Mouse (Mus musculus) megakaryocyte, adult 5-6 weeks (primary cell): ENCODE measurements around the gene Slc38a6. TPM values are rescaled to one million over a fixed set of nuclear protein-coding genes. Genes with fewer than 3 reads are reported as not detected.

Source experiments
- ATAC-seq: 2 replicates; pipeline ENCODE4 v1.8.0; 2016; ENCODE audit warnings: mild to moderate bottlenecking, inconsistent platforms; ENCODE audit not compliant: poor library complexity, severe bottlenecking
- total RNA-seq, 2 experiments: library from RNA; stranded (forward) in 1 of 2; stranded (reverse) in 1 of 2; fragments of 153-499, 151-499 nt in 1 of 2; fragments of 221-1000, 200-1000 nt in 1 of 2; gene quantifications; 2 replicates each; pipeline versions ENCODE4 v1.2.3 to v1.2.4; 2015 to 2017

The Slc38a6 gene
- total RNA-seq, 2 experiments from 2014 or later, result 5.0 to 9.0 TPM

DNA sequence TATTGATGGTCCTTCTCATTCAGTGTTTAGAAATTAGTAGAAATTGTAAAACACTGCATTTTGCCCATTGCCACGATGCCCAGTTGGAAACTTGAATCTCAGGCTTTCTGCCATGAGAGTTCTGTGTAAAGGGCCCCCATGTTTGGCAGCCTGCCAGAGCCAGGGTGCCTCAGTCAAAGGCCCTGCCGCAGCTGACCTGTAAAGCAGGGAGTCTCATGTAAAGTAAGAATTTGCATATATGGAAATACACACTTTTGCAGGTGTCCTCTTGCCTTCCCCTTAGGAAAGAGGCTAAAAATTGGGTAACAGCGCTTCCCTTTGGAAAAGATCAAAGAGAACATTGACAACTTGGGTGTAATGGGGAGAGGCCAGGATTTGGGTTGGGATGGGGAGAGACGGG lies 67.9 kb downstream of the Slc38a6 start:
- ATAC-seq, result no peak

DNA sequence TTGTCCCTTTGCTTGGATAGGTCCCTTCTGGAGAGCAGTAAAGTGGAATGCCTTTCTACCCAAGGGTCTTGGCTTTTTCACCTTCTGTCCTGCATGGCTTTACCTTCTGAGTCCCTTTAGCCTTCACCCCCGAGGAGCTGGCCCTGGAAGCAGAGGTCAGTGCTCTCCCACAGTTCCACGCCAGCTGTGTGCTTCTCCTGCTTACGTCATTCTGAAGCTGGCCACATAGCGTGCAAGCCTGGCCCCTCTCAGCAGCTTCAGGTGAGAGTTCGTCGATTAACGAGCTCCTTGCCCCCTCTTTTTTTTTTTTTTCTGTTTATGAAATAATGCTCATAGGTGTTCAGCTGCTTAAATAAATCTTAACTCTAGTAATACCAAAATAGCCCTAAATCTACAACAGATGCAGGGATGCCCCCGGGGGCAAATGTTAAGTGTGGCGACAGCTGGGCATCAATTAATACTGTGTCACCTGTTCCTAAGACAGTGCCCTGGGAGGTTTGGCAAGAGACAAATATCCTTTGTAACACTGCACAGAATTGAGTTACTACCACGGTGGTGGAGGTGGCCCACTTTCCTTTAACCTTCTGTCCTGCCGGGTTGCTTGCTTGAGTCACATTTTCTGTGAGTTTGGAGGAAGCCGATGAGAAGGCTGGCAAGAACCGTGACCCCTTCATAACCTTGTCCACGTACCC lies 68.7 kb downstream of the Slc38a6 start:
- no peak for ATAC-seq

DNA sequence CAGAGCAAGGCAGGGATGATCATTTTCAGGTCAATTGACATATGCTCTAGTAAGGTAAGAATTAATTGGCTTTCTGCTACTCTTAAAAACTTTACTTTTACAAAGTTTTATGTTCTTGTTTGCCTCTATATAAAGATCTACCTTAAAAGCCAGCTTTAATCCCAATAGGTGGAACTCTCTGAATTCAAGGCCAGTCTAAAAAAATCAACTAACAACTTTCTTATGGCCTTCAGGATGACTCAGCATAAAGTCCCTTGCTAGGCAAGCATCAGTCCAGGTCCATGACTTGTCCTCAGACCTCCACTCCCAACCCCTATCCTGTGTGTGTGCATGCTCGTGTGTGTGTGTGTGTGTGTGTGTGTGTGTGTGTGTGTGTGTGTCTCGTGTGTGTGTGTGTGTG lies 70.1 kb downstream of the Slc38a6 start:
- ATAC-seq, result no peak

GRCm38 (mm10) chr12:73357311-73357710 lies 70.7 kb downstream of the Slc38a6 start:
- no peak for ATAC-seq

- no peak for ATAC-seq
These were observed 71.2 kb downstream of the Slc38a6 start for GRCm38 (mm10) chr12:73357736-73358135.

DNA sequence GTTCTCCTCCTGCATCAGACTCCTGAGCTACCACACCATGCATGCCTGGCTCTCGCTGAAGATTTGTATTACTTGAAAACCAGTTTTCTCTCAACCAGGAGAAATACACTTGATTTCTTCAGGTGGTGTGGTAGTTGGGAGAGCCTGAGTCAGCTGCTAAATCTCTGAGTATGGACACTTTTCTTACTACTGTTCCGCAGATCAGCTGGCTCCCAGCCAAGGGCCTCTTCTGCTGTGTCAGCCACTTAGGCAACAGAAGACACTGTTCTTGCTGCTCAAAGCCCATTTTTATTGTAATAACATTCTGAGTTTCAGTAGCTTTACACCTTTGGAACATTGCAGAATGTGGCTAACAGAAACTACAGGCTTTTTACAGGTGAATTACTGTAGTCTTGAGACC lies 72.1 kb downstream of the Slc38a6 start:
- ATAC-seq, result no peak

DNA sequence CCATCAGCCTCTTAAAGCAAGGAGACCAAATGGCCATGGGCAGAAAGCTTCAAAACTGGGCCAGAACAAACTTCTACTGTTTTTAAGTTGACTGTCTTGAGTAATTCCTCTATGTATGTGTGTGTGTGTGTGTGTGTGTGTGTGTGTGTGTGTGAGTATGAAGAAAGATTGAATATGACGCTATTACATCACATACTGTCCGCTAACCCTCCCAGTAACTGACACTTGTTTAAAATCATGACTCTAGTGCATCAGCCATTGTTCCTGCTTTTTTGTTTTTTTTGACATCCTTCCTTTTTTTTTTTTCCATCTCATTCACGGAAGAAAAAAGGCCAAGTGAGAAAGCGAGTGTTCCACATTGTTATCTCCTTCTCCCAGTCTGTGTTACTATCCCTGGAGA lies 72.9 kb downstream of the Slc38a6 start:
- ATAC-seq, result peak; percentile 89

GRCm38 (mm10) chr12:73361201-73361600 lies 74.6 kb downstream of the Slc38a6 start:
- ATAC-seq, result no peak

DNA sequence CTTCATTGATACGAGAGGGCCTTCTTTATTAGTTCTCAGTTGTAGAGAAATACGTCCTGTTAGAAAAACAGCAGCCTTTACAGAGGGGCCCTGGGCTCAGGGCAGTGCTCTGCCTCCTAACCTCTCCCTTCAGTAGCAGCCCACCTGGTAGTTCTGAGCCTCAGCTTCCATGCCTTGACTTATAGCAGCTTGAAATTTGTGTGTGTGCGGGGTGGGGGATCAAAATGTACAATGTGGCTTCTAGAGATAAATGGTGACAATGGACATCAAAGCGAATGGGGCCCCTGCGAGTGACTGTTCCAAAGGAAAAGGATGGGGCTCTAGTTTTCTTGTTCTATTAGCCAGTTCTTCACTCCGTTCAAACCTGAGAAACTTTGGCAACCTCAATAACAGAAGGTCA lies 76.8 kb downstream of the Slc38a6 start:
- ATAC-seq, result no peak

DNA sequence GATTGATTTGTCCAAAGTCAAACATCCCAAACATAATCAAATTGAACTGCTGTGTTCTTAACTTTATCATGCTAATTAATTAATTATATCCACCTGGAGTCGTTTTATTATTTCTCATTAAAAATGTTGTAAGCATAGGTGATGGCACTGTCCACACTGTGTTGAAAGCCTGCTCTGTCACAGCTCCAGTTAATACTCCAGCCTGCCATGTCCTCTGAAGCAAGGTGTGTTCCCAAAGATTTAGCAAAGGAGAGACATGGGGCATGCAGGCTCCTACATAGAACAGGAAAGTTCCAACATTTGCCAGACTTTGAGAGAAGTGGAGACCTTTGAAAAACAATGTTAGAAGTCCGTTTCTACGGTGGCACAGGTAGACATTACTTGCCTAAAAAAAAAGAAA lies 77.4 kb downstream of the Slc38a6 start:
- no peak for ATAC-seq

- no peak for ATAC-seq
These were observed 80.0 kb downstream of the Slc38a6 start for GRCm38 (mm10) chr12:73366581-73366980.

DNA sequence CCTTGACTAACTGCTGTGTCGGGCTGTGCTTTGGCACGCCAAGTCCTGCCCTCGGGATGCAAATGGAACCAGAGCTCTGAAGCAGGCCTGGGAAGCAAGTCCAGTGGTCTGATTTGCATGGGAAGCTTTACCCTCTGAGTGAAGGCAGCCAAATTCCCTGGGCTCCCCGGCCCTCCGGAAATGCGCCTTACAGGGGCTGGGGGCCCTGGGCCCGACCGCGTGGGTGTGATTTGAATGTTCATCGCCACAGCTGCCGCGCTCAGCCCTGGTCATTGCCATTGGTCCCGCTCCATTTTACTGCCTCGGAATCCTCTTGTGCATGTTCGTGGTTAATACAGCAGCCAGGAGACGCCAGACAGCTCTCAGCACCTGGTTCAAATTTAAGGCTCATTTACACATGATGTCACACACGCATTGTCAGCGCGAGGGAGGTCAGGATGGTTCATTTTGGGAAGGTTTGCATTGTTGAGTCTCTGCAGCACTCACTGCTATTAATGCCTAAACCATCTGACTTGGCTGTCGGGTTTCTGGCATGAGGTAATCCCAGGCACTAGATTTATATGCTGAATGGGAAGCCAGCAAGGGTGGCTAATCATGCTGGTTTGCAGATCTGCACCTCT lies 81.0 kb downstream of the Slc38a6 start:
- no peak for ATAC-seq

DNA sequence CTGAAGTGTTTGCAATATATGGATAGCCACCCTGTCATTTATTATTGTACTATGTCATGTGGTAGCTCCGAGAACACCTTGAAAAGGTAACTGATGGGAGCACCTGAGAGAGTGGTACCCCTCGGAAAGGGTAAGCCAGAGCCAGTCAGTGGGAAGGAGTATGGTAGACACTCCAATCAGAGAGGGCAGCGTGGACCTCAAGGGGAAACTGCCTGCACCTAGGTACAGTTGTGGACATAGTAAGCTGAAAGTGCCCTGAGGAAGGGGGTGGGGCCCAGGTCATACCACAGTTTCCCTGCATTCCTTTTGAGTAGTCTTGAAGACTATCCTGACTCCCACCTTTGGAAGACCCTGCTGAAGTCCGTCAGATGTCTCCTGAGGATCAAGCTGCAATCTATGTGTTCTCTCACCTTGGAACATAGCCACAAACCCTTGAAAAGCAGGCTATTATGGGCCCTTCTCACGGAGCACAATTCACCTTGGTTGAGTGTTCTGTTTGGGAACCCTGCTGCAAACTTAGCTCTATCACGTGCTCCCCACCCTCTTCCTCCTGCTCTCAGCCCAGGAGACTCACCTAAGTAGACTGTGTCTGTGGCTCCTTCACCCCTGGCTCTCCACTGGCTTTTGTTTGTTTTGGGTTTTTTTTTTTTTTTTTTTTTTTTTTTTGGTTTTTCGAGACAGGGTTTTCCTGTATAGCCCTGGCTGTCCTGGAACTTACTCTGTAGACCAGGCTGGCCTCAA lies 82.5 kb downstream of the Slc38a6 start:
- ATAC-seq, result no peak

- peak; percentile 66 for ATAC-seq
These were observed 83.9 kb downstream of the Slc38a6 start for GRCm38 (mm10) chr12:73370367-73370944.

DNA sequence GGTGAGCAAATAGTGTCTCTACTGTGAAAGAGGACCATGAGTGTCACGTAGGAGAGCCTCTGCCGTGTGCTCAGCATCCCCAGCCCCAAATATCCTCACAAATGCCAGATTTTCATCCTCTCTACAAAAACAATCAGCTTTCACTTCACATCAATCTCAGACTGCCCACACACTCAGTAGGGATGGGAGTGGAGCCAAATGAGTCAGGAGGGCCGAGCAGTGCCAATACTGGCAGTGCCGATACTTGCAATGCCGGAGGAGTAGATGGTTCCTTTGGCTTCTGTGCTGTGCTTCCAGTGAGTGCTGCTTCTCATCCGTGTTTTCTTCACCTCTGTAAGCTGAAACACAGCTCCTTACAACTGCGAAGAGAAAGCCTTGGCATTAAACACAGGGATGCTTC lies 84.6 kb downstream of the Slc38a6 start:
- ATAC-seq, result no peak

DNA sequence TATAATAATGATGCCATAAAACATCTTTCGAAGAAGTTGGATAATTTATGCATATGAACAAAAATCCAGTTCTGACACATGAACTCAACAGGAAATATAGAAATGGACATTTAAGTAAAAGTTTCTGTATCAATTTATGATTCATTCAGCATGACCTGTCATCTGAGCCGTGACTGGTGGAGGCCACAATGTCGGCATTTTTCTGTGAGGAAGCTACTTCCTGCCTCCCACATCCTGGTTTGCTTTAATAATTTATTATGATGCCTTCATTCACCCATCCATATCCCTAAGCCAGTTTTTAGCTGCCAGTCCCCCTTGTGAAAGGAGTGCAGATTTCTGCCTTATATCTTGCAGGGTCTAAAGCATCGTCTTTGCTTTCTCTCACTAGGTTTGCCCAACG lies 91.4 kb downstream of the Slc38a6 start:
- ATAC-seq, result no peak

DNA sequence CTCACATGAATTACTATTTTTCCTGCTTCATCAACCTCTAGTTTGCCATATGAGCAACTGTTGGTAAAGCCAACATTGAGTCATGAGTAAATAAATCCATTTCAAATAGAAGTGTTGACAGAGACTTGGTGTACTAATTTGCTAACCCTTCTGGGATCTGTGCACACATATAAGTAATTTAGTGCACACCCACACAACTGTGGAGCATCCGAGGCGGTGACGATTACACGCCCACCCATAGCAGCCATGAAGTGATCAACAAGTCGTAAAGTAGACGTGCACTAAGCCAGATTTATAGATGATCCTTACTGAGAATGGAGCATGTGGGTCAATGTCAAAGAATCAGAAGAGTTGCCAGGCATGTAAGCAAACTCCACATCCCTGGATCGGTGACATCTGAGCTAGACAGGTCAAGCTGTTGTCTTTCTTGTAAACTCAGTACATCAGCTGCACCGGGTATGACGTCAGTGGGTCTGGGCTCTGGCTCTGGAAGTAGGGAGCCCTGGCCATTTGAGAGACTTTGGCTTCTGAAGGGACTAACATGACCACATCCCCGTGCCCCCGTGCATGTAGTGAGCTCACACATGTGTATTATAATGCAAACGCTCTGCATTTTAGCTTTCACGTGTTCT lies 92.3 kb downstream of the Slc38a6 start:
- no peak for ATAC-seq

DNA sequence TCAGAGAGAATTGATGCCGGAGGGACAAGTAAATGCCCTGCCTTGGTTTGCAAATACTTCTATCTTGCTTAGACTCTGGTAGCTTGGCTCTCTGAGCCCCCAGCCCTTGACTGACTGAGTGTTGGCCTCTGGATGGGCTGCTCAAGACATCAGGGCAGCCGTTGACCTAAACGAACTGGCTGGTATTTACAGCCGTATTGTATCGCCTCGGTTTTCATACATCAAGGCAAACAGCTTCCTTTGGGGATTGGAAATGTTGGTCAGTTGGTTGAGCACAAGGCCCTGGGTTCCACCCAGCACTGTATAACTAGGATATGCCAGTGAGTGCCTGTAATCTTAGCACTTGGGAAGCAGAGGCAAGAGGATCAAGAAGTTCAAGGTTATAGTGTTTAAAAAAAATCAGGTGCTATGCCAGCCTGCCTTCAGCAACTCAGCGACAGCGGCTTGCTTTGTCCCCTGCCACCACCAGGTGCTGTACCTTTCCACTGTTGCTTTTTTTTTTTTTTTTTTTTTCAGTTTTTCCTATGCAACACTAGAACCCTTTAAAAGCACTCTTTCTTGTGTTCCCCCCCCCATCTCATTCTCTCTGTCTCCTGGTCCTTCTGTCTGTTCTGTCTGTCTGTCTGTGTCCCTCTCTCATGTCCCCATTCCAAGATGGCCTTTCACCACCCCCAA lies 94.2 kb downstream of the Slc38a6 start:
- ATAC-seq, result no peak

DNA sequence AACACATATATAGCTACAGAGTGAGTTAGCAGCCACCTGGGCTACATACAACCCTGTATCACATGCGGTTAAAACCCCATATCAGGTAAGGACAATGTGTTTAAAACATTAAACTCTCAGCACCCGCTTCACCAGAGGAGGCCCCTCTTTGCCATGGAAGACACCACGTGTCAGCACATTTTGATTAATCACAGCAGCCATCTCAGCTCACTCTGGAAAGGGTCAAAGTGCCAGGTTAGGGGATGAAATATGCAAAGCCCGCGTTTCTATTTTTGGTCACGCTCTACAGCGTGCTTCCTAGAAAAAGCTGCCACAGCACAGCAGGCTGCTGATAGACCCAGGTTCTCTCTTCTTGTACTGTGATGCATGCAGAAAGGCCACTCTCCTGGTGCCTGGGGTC lies 94.9 kb downstream of the Slc38a6 start:
- no peak for ATAC-seq

- ATAC-seq, result peak; percentile 49; the same call in 1 of the 2 replicates
These were observed 96.0 kb downstream of the Slc38a6 start for GRCm38 (mm10) chr12:73382290-73383178.
